Mouse (Mus musculus) cerebellum, adult 2 months (tissue): Measurements from ENCODE around the gene Crb1.

ENCODE experiments used
- CTCF ChIP-seq: fragments of 200-500 bp; IDR thresholded peaks from 2 replicates; pipeline ENCODE4 v1.5.1; 2011; ENCODE audit warnings: low read depth, mild to moderate bottlenecking, control low read depth, low read length, moderate library complexity, borderline replicate concordance; ENCODE audit not compliant: insufficient read depth
- POLR2A ChIP-seq: fragments of 200-500 bp; IDR thresholded peaks from 2 replicates; pipeline ENCODE4 v1.6.1; 2011; ENCODE audit warnings: low read length, control low read depth, borderline replicate concordance; ENCODE audit not compliant: insufficient read depth

- TF ChIP-seq CTCF (no peak), POLR2A (no peak)
Observed at GRCm38 (mm10) chr1:139192635-139193034, 184.3 kb downstream of the Crb1 start.
